Mouse (Mus musculus) MEL (cell line): ENCODE measurements around the gene P2ry2. TPM values are rescaled to one million over a fixed set of nuclear protein-coding genes. Genes with fewer than 3 reads are reported as not detected.

Experiments
- DNase-seq: peaks from one replicate; pipeline ENCODE4 v3.0.0; 2011; ENCODE audit warnings: low read depth, low spot score
- H3K27ac ChIP-seq: 2 replicates; pipeline ENCODE4 v1.5.1; 2012; ENCODE audit warnings: low read depth, mild to moderate bottlenecking, control low read depth, low read length, moderate library complexity; ENCODE audit not compliant: control insufficient read depth
- H3K27me3 ChIP-seq, 2 experiments: fragments of 150-350 bp in 1 of 2; sonication (generic) in 1 of 2; 2 replicates each; pipeline ENCODE4 v1.6.1; 2012; ENCODE audit warnings: low read length in 2 of 2, mild to moderate bottlenecking in 2 of 2, improper control_type of control experiment in 1 of 2, moderate library complexity in 1 of 2; ENCODE audit not compliant: insufficient read depth in 2 of 2, control insufficient read depth in 1 of 2
- H3K36me3 ChIP-seq, 2 experiments: 2 replicates each; pipeline ENCODE4 v1.6.1; 2012 to 2014; ENCODE audit warnings: low read length in 2 of 2, improper control_type of control experiment in 1 of 2, inconsistent platforms in 1 of 2, mild to moderate bottlenecking in 1 of 2; ENCODE audit not compliant: insufficient read depth in 2 of 2, control insufficient read depth in 1 of 2
- H3K4me1 ChIP-seq, 2 experiments: fragments of 150-350 bp in 1 of 2; sonication (generic) in 1 of 2; 2 replicates each; pipeline ENCODE4 v1.6.1; 2012; ENCODE audit warnings: low read length in 2 of 2, improper control_type of control experiment in 1 of 2, mild to moderate bottlenecking in 1 of 2; ENCODE audit not compliant: insufficient read depth in 2 of 2, control insufficient read depth in 1 of 2
- H3K4me3 ChIP-seq, 2 experiments: fragments of 150-350 bp in 1 of 2; sonication (generic) in 1 of 2; 2 replicates each; pipeline ENCODE4 v1.5.1; 2012; ENCODE audit warnings: low read depth in 2 of 2, low read length in 2 of 2, mild to moderate bottlenecking in 2 of 2, moderate library complexity in 2 of 2, control low read depth in 1 of 2, improper control_type of control experiment in 1 of 2; ENCODE audit not compliant: control insufficient read depth in 1 of 2, insufficient read depth in 1 of 2
- H3K79me2 ChIP-seq: 2 replicates; pipeline ENCODE4 v1.6.1; 2012; ENCODE audit warnings: mild to moderate bottlenecking, low read length, moderate library complexity; ENCODE audit not compliant: control insufficient read depth, poor library complexity, insufficient read depth
- H3K9ac ChIP-seq: 2 replicates; pipeline ENCODE4 v1.6.1; 2012; ENCODE audit warnings: low read depth, mild to moderate bottlenecking, control low read depth, low read length, moderate library complexity; ENCODE audit not compliant: control insufficient read depth, poor library complexity, severe bottlenecking
- H3K9me3 ChIP-seq: fragments of 150-350 bp; sonication (generic); replicated peaks from 2 replicates; pipeline ENCODE4 v1.6.1; 2012; ENCODE audit warnings: mild to moderate bottlenecking, low read length, improper control_type of control experiment, moderate library complexity; ENCODE audit not compliant: insufficient read depth
- CTCF ChIP-seq, 3 experiments: IDR thresholded peaks in 2 of 3; conservative IDR thresholded peaks in 1 of 3; 2 replicates each; pipeline ENCODE4 v1.5.1; 2011 to 2012; ENCODE audit warnings: low read length in 3 of 3, low read depth in 2 of 3, mild to moderate bottlenecking in 2 of 3, improper control_type of control experiment in 1 of 3, inconsistent platforms in 1 of 3, mixed read lengths in 1 of 3, moderate library complexity in 1 of 3; ENCODE audit not compliant: control insufficient read depth in 1 of 3, insufficient read depth in 1 of 3, poor library complexity in 1 of 3, severe bottlenecking in 1 of 3
- E2F4 ChIP-seq: IDR thresholded peaks from 2 replicates; pipeline ENCODE4 v1.6.1; 2011; ENCODE audit warnings: low read depth, low read length, improper control_type of control experiment, borderline replicate concordance
- ELF1 ChIP-seq: IDR thresholded peaks from 2 replicates; pipeline ENCODE4 v1.6.1; 2014; ENCODE audit warnings: low read depth, mild to moderate bottlenecking, inconsistent platforms, low read length, improper control_type of control experiment, moderate library complexity
- EP300 ChIP-seq, 2 experiments: IDR thresholded peaks; 2 replicates each; pipeline ENCODE4 v1.6.1; 2011; ENCODE audit warnings: improper control_type of control experiment in 2 of 2, low read length in 2 of 2, low read depth in 1 of 2, mild to moderate bottlenecking in 1 of 2
- GABPA ChIP-seq: IDR thresholded peaks from 2 replicates; pipeline ENCODE4 v1.6.1; 2012; ENCODE audit warnings: low read depth, mild to moderate bottlenecking, inconsistent platforms, low read length, improper control_type of control experiment, moderate library complexity
- GATA1 ChIP-seq: IDR thresholded peaks from 2 replicates; pipeline ENCODE4 v1.6.1; 2011; ENCODE audit warnings: low read depth, low read length, improper control_type of control experiment
- MAFK ChIP-seq: IDR thresholded peaks from 2 replicates; pipeline ENCODE4 v1.6.1; 2011; ENCODE audit warnings: low read depth, mild to moderate bottlenecking, low read length, improper control_type of control experiment, borderline replicate concordance
- MAX ChIP-seq: IDR thresholded peaks from 2 replicates; pipeline ENCODE4 v1.6.1; 2011; ENCODE audit warnings: low read length, improper control_type of control experiment
- MAZ ChIP-seq: IDR thresholded peaks from 2 replicates; pipeline ENCODE4 v1.6.1; 2012; ENCODE audit warnings: low read depth, mild to moderate bottlenecking, inconsistent platforms, low read length, improper control_type of control experiment
- MXI1 ChIP-seq: IDR thresholded peaks from 2 replicates; pipeline ENCODE4 v1.6.1; 2011; ENCODE audit warnings: mild to moderate bottlenecking, low read depth, low read length, improper control_type of control experiment
- MYB ChIP-seq: IDR thresholded peaks from 2 replicates; pipeline ENCODE4 v1.6.1; 2011; ENCODE audit warnings: mild to moderate bottlenecking, low read depth, low read length, improper control_type of control experiment
- MYC ChIP-seq: IDR thresholded peaks from 2 replicates; pipeline ENCODE4 v1.6.1; 2011; ENCODE audit warnings: low read depth, mild to moderate bottlenecking, low read length, improper control_type of control experiment, moderate library complexity
- NELFE ChIP-seq: IDR thresholded peaks from 2 replicates; pipeline ENCODE4 v1.6.1; 2011; ENCODE audit warnings: low read depth, low read length, improper control_type of control experiment
- POLR2AphosphoS5 ChIP-seq: IDR thresholded peaks from 2 replicates; pipeline ENCODE4 v1.6.1; 2012; ENCODE audit warnings: low read depth, borderline replicate concordance, mild to moderate bottlenecking, inconsistent platforms, low read length, moderate library complexity, mixed read lengths
- RCOR1 ChIP-seq: IDR thresholded peaks from 2 replicates; pipeline ENCODE4 v1.6.1; 2012; ENCODE audit warnings: low read depth, mild to moderate bottlenecking, inconsistent platforms, low read length, improper control_type of control experiment
- TAL1 ChIP-seq: IDR thresholded peaks from 2 replicates; pipeline ENCODE4 v1.6.1; 2012; ENCODE audit warnings: mild to moderate bottlenecking, inconsistent platforms, low read length, moderate library complexity, mixed read lengths
- TCF12 ChIP-seq: IDR thresholded peaks from 2 replicates; pipeline ENCODE4 v1.6.1; 2014; ENCODE audit warnings: low read depth, mild to moderate bottlenecking, inconsistent platforms, low read length, improper control_type of control experiment, moderate library complexity
- USF1 ChIP-seq: IDR thresholded peaks from 2 replicates; pipeline ENCODE4 v1.6.1; 2014; ENCODE audit warnings: low read depth, mild to moderate bottlenecking, inconsistent platforms, low read length, improper control_type of control experiment, moderate library complexity
- USF2 ChIP-seq, 2 experiments: IDR thresholded peaks; 2 replicates each; pipeline ENCODE4 v1.6.1; 2011 to 2012; ENCODE audit warnings: improper control_type of control experiment in 2 of 2, low read length in 2 of 2, borderline replicate concordance in 1 of 2, inconsistent platforms in 1 of 2, low read depth in 1 of 2, mild to moderate bottlenecking in 1 of 2; ENCODE audit not compliant: insufficient read depth in 1 of 2
- ZMIZ1 ChIP-seq: IDR thresholded peaks from 2 replicates; pipeline ENCODE4 v1.6.1; 2012; ENCODE audit warnings: low read depth, mild to moderate bottlenecking, inconsistent platforms, low read length, improper control_type of control experiment, moderate library complexity
- polyA plus RNA-seq, 2 experiments: library from polyadenylated mRNA; stranded (reverse) in 1 of 2; unstranded in 1 of 2; fragments of >175 nt in 1 of 2; fragments of >200 nt in 1 of 2; gene quantifications; 2 replicates each; pipeline versions ENCODE4 v1.2.1 to v1.2.4; 2012; ENCODE audit warnings: low replicate concordance in 2 of 2, low read depth in 1 of 2; ENCODE audit not compliant: insufficient read length in 2 of 2, insufficient read depth in 1 of 2, missing spikeins in 1 of 2
- total RNA-seq: library from RNA; depleted of rRNA; stranded (reverse); fragments of 300-350 nt; gene quantifications from 2 replicates; pipeline ENCODE4 v1.2.3, GENCODE M21; 2012

Gene P2ry2
- total and polyA plus RNA-seq, 3 experiments: 0.23 to 0.86 TPM; not detected in 1

GRCm38 (mm10) chr7:100999623-101000022 is 13.0 kb downstream of the P2ry2 start:
- Histone ChIP-seq H3K9me3 (no peaks in the 10 kb centered on the region), H3K4me1 (peaks cover 0 to 20% of the 10 kb centered on the region in 2 experiments; a peak in 2 of 4 replicates), H3K36me3 (peaks cover 0 to 6% of the 10 kb centered on the region in 2 experiments; a peak in 1 of 4 replicates), H3K4me3 (no peak overlapping the region), H3K27ac (no peak overlapping the region), H3K27me3 (0 out of 4 replicates have a peak, but pooled peaks cover 0 to 3% of the 10 kb centered on the region in 2 experiments), H3K79me2 (no peaks in the 10 kb centered on the region), H3K9ac (no peak overlapping the region)
- DNase-seq: no peak
- no peak for TF ChIP-seq USF1
- TF ChIP-seq MYB: no peak
- TF ChIP-seq RCOR1: no peak
- TF ChIP-seq MAFK: no peak
- TF ChIP-seq GABPA: no peak
- no peak for TF ChIP-seq POLR2AphosphoS5
- TF ChIP-seq CTCF (IDR thresholded peaks at IDR 0.05 in 2 of 3, conservative IDR thresholded peaks at IDR 0.05 in 1 of 3; ENCODE audit: control insufficient read depth in 1 of 3, insufficient read depth in 1 of 3, low read depth in 2 of 3, low read length in 3 of 3, poor library complexity in 1 of 3, severe bottlenecking in 1 of 3): no peak
- no peak for TF ChIP-seq TCF12
- TF ChIP-seq NELFE: no peak
- no peak for TF ChIP-seq E2F4
- no peak for TF ChIP-seq ELF1

GRCm38 (mm10) chr7:100998578-100998960 is 14.1 kb downstream of the P2ry2 start:
- no peak overlapping the region for H3K27ac ChIP-seq
- DNase-seq: no peak
- H3K9ac ChIP-seq: no peak overlapping the region
- peaks cover 0 to 6% of the 10 kb centered on the region in 2 experiments; a peak in 1 of 4 replicates for H3K36me3 ChIP-seq
- no peaks in the 10 kb centered on the region for H3K79me2 ChIP-seq
- H3K4me1 ChIP-seq: peaks cover 0 to 20% of the 10 kb centered on the region in 2 experiments; a peak in 2 of 4 replicates
- no peak overlapping the region for H3K4me3 ChIP-seq
- H3K9me3 ChIP-seq: no peaks in the 10 kb centered on the region
- 0 out of 4 replicates have a peak, but pooled peaks cover 0 to 3% of the 10 kb centered on the region in 2 experiments for H3K27me3 ChIP-seq
- TF ChIP-seq GATA1 (no peak), MYC (no peak), EP300 (IDR thresholded peaks at IDR 0.05; ENCODE audit: low read depth in 1 of 2, low read length in 2 of 2) (no peak), TAL1 (no peak), MXI1 (no peak), MYB (no peak), MAX (no peak), ZMIZ1 (no peak), USF2 (IDR thresholded peaks at IDR 0.05; ENCODE audit: borderline replicate concordance in 1 of 2, insufficient read depth in 1 of 2, low read depth in 1 of 2, low read length in 2 of 2) (no peak), CTCF (IDR thresholded peaks at IDR 0.05 in 2 of 3, conservative IDR thresholded peaks at IDR 0.05 in 1 of 3; ENCODE audit: control insufficient read depth in 1 of 3, insufficient read depth in 1 of 3, low read depth in 2 of 3, low read length in 3 of 3, poor library complexity in 1 of 3, severe bottlenecking in 1 of 3) (no peak), MAZ (no peak), USF1 (no peak)
